Mouse (Mus musculus) olfactory bulb, adult 2 months (tissue): ENCODE measurements around the gene Plekhb2.

Experiments
- CTCF ChIP-seq: fragments of 200-500 bp; IDR thresholded peaks from 2 replicates; pipeline ENCODE4 v1.5.1; 2012; ENCODE audit warnings: low read depth, mild to moderate bottlenecking, low read length, moderate library complexity; ENCODE audit not compliant: insufficient read depth
- POLR2A ChIP-seq: fragments of 200-500 bp; IDR thresholded peaks from 2 replicates; pipeline ENCODE4 v1.6.1; 2012; ENCODE audit warnings: mild to moderate bottlenecking, low read depth, low read length, moderate library complexity; ENCODE audit not compliant: insufficient read depth

- TF ChIP-seq POLR2A (no peak), CTCF (no peak)
Measured at GRCm38 (mm10) chr1:34822003-34822402, 27.8 kb upstream of the Plekhb2 start.
